Mouse (Mus musculus): ENCODE measurements around the gene Rbms3. TPM values are rescaled to one million over a fixed set of nuclear protein-coding genes. Genes with fewer than 3 reads are reported as not detected.

The Rbms3 gene
- total RNA-seq, 2 experiments from 2014 or later: not detected

DNA sequence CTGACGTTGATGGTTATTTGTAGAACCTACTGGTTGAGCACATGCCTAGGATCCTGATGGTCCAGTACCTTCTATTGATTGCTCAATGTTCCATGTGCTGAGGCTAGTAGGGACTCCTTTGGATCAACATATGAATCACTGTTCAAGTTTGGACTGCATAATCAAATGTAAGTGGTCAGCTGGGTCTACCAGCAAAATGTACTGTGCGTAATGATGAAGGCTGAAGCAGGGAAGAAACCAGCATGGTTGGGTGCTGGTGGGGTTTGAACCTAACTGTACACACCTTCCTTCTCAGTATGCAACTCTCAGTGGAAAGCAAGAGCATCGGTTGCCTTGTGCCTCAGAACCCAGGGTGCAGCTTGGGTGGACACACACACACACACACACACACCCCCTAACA, 767.4 kb downstream of the Rbms3 start:
- ATAC-seq (replicated peaks; ENCODE audit: poor library complexity): no peak

DNA sequence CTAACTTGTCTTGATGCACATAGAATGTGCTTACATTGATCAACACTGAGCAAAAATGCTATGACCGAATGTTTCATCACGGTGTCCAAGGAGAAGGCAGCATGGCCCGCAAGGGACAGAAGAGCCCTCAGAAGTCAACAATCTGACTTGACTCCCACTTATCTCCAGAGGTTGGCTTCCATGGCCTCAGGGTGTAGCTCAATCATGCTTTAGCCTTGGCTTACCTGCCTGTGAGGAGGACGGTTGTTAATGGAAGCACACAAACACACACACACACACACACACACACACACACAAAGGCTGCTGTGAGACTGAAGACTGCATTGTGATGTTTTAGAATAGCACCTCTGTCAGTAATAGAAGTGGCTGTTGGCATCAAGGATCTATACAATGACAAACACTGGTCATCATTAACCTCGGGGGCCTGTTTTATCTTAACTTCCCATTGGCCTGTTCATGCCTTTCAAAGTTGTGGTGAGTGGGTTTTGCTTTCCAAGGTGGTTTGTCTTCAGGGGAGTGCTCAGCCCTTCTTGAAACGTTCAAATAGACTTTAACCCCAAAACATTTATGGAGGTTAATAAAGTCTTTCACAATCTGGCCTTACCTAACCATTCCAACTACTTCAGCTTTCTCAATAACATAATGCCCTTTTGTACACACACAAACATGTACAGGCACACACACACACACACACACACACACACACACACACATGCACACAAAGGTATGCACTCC, 771.7 kb downstream of the Rbms3 start:
- ATAC-seq (replicated peaks; ENCODE audit: poor library complexity): no peak

DNA sequence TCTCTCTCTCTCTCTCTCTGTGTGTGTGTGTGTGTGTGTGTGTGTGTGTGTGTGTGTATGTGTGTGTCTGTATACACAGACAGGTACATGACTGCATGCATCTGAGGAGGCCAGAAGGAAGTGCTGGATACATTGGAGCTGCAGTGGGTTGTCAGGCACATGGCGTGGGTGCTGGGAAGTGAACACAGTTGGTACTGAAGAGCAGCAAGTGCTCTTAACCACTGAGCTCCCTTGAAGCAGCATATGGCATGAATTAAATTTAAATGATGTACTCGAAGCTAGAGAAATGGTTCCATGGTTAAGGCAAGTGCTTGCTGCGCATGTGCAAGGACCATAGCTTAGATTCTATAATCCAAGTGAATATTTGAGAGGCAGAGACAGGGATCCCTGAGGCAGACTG, 772.6 kb downstream of the Rbms3 start:
- no peak for ATAC-seq (replicated peaks; ENCODE audit: poor library complexity)

DNA sequence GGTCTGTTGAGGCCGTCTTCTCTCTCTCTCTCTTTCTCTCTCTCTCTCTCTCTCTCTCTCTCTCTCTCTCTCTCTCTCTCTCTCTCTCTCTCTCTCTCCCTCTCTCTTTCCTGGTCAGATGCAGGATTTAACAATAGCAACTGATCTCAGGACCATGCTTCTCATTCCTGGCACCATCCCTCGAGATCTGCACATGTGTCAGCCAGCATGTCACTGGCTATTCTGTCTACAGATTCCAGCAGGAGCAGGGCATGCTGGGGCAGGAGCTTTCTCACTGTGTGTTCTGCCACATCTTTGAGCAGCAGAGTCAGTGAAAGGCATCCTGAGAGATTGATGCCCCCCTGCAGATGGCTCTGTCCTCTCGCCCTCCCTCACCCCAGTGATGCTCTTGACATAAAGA, 774.0 kb downstream of the Rbms3 start:
- ATAC-seq (replicated peaks; ENCODE audit: poor library complexity): no peak

DNA sequence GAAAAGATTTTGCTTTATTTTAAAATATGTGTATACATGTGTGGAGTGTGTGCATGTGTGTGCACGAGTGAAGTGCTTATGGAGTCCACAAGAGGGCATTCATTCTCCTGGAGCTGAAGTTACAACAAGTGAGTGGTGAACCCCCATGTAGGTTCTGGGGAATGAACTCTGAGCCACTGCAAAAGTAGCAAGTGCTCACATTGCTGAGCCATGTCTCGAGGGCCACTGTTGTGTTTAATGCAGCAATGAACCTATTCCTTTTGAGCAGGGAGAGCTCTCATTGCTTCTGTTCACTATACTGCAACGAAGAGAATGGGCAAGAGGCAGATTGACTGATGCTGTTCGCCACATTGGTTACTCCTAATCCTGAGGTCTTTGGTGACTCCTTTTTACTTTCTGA, 780.8 kb downstream of the Rbms3 start:
- ATAC-seq (replicated peaks; ENCODE audit: poor library complexity): no peak

DNA sequence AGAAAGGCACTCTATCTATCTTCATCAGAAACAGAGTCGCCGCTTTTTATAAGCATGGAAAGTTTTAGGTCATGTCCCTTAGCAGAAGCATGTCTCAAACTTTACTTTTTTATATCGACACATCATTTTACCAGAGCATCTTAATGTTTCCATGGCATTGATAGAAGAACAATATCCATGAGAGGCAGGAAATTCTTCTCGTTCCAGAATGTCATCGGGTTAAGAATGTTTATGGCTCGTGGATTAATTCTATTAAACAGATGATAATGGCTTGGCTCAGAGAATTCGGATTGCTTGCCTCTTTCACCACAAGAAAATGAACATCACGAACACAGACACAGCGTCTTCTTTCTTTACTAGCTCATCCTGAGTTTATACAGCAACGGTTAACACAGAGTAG, 781.5 kb downstream of the Rbms3 start:
- ATAC-seq (replicated peaks; ENCODE audit: poor library complexity): no peak

DNA sequence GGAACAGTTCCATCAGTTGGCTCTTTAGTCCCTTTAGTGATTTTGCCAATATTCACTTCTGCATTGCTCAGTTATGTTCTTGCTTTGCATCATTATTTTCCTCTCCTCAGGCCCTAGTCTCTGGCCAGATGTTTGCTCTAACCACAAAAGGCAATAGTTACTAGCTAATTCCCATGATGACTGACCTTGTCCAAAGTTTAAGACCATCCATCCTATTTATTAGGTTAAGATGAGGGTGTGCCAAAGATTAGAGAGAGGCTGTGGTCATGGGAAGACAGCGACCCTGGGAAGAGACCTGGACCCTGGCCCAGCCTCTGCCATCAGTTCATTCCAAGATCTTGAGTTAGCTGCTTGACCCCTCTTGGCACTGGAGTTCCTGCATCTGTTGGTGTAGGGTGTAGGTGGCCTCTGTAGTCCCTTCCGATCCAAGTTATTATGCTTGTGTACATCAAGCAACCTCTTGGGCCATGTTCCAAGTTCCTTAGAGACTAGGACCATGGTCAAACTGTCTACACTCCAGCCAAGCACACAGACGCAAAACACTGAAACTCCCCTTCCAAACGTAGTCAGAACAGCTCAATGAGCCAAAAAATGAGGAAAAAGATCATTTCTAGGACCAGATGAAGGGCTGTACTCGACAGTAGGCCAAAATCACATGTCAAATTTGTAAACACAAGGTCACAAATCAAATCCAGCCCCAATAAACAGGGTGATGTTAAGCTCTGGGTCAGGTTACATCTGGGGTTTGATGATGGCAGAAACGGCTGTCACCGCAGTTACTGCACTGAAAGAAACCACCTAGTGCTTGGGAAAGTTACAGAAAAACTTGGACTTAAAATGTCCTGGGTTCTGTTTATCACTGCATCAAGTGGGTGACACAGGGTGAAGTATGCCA, 782.2 kb downstream of the Rbms3 start:
- ATAC-seq (replicated peaks; ENCODE audit: poor library complexity): no peak

DNA sequence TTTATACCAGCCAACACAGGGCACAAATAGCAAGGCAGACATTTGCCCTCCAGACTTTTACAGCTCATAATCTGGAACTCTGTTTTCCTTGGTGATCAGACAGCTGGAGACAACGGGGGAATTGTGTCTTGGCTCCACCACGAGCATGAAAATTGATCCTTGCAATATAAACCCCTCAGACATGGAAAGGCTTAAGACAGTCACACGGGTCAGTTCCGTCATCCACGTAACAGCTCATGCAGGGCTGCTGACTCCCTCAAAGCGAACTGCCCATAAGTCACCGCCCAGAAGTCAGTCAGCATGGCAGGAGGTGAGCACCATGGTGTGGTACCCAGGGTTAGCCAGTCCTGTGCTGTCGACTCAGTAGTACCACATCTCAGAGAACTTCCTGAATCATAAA, 794.8 kb downstream of the Rbms3 start:
- no peak for ATAC-seq (replicated peaks; ENCODE audit: poor library complexity)

DNA sequence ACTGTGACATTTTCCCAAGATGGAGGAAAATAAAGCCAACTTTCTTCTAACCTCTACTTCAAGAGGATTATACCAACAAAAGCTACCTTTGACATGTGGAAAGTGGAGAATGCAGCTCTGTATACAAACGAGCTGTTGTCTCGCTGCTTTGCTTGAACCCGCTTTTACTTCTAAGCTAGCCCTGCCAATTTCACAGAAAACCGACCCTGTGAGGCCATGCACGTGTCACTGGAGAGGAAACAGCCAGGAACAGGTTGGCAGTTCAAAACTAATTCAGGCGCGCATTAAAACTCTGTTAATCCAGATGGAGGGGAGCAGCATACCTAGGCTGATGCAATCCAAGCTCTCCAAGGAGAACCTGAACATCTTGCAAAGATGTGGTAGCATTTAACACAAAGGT, 796.0 kb downstream of the Rbms3 start:
- ATAC-seq (replicated peaks; ENCODE audit: poor library complexity): no peak

DNA sequence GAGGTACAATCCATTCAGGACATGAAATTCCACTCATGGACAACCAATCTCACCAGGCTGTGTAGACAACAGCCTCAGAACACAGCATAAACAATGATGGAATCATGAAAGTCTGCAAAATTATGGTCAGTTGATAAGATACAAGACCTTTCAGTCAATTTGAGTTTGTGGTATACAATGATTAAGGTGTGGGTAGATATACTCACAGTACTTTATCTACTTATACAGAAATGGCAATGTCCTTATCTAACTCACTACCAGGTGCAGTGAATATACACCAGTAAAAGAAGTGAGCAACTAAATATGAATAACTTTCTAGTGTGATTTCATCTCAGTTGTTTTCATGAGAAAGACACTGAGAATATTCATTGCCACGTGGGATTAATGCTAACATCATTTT, 796.9 kb downstream of the Rbms3 start:
- no peak for ATAC-seq (replicated peaks; ENCODE audit: poor library complexity)

DNA sequence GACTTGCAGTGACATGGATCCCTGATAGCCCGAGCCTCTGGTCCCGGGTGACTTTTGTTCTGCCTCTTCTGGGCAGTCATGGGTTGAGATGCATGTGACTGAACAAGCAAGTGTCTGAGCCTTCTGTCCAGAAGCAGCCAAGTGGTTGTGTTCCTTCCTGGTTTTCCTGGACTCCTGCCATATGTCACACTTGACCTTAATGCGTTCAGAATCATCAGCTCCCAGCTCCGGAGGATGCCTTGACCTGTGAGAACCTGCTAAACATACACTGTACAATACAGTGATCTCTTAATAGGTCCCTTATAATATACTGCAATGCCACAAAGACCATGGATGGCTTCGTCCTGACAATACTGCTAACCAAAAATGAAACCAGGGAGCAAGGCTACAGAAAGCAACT, 798.3 kb downstream of the Rbms3 start:
- ATAC-seq (replicated peaks; ENCODE audit: poor library complexity): no peak

DNA sequence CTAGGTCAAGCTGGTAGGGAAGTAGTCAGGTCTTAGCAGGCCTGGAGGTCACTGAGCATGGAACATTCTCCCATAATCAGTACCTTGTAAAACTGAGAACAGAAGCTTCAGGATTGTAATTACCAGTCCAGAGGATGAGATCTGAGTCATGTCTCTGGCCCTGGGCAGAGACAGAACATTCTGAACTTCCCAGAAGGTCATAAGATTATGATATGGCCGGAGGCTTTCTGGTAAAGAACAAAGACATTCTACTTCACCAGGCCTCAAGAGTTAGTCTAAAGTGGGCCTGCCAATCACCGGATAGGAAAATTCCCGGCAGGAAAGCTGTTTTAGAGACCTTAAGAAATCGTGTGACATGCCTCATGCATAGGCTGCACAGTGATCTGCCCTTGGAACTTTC, 799.8 kb downstream of the Rbms3 start:
- no peak for ATAC-seq (replicated peaks; ENCODE audit: poor library complexity)

DNA sequence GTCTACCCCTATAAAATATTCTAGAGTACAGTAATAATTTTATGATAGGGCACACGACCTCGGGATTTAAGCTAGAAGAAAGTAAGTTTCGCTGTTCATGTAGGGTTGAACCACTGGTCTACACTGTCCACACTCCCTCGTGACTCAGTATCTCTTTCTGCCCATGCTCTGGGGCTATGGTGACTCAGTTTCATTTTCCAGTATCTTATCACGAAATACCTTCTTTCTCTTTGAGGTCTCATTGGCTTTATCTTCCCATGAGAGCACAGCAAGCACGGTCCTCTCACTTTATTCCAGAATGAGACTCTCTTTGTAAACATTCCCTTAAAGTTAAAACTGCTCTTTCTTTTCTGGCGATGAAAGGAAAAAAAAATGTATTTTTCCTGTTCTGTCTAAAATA, 808.1 kb downstream of the Rbms3 start:
- ATAC-seq (replicated peaks; ENCODE audit: poor library complexity): no peak

DNA sequence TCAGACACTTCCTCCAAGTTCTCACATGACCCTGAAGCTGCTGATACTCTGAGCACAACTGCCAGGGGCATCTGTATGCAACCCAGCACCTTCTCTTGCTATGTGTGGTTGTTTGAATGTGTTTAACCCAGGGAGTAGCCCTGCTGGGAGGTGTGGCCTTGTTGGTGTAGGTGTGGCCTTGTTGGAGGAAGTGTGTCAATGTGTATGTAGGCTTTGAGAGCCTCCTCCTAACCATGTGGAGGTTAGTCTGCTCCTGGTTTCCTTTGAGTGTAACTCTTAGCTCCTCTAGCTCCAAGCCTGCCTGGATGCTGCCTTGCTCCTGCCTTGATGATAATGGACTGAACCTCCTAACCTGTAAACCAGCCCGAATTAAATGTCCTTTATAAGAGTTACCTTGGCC, 812.5 kb downstream of the Rbms3 start:
- no peak for ATAC-seq (replicated peaks; ENCODE audit: poor library complexity)

DNA sequence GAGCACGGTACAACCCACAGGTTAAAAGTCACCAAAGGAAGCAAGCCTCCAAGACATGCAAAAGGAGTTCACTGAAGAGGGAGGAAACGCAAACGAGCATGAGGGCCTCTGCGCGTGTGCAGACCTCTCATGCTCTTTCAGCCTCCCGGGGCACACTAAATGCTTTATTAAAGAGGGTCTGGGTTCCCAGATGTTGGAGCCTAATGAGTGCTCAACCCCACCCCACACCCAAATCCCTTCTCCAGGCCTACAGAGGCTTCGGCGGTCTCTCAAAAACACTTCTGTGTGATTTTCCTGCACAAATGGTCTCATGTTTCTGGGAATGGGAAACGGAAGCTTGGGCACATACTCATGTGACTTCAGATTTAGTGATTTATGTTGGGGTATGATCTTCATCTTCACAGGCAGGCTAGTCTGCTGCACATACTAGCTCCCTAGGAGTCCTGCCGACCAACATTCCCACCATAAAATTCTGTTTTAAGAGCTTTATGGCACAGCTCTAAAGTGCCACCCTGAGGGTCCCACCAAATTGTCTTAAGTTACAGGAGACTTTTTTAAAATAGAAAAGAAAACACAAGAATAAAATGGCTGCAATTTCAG, 815.1 kb downstream of the Rbms3 start:
- no peak for ATAC-seq (replicated peaks; ENCODE audit: poor library complexity)

DNA sequence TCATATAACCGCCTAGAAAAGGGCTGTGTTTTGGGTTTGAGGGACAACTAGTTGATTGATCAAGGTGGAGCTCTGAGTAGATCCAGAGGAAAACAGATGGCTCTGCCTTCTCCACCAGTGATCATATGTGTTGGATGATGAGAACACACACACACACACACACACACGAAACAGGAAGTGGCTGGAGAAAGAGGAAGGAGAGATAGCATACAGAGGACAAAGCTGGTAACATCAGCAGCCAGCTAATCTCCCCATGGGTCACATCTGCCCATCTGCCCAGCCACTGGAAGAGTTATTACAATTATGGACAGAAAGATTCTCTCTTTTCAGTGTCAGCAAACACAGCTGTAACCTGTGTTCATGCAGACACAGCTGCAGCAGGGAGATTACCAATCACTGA, 816.3 kb downstream of the Rbms3 start:
- ATAC-seq (replicated peaks; ENCODE audit: poor library complexity): peak; percentile 85

DNA sequence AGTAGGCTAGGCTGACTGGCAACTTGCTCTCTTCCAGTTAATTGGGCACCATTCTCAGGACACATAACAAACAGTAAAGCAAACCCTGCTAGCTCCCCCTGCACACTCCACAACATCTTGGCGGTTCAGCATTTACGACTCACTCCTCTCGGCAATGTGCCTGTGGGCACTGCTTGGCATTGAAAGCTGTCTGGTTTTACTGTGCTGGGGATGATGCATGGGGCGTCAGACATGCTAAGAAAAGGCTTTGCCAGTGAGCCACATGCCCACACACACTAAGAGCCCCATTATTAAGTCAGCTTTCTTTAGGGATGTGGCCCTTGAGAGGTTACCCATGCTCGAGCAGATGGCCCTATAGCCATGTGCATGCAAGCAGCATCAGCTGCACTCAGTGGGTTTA, 820.5 kb downstream of the Rbms3 start:
- no peak for ATAC-seq (replicated peaks; ENCODE audit: poor library complexity)

DNA sequence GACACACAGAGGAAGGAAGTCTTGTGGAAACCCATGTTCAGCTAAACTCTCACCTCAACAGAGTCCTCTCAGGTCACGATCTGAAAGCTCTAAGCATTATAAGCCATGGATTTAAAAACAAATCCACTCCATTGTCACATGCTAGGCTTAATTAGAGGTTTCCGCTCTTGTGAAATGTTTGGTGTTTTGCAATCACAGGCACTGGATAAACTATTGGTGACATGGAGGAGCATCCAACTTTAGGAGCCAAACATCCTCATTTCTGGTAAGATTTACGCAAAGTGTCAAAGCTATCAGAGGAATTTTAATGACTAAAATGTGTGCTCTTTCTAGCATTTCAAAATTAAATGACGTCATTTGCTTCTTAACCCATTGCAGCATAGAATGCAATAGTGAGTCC, 821.3 kb downstream of the Rbms3 start:
- ATAC-seq (replicated peaks; ENCODE audit: poor library complexity): peak; percentile 70

DNA sequence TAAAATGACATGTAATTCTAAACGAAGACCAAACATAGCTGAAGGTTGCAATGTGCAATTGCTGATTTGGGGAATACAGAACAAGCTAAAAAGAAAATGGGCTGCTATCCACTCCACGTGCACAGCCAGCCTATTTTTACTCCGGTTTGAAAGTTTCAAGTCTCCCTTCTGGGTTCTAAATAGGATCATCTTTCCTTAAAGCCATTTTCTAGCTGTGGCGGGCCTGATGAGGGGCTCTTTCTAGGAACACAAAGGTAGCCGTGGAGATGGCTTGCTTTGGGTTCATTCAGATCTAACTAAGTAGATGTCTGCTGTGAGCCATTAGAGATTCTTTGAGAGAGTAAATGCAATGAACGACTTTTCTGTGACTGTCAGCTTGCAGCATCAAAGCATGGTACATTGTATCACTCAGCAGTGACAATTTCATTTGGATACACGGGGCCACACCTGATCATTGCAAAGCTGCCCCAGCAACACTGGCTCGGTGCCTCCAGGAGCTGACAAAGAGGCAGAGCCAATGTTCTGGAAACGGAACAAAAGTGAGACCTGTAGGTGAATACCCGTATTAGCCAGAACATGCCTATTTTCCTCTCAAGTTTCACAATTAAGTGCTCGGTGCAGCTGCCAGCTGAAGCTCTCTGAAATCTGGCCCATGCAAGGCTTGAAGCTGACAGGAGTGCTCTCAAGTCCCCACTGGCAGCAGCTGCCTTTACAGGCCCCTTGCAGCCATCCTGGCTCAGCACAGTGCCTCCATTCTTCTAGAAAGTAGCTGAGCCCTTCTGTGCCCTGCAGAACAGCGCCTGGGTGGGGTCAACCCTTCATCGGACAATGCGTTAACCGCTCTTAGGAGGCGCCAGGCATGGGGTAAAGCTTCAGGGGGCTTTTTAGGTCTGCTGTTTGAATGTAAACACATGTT, 822.3 kb downstream of the Rbms3 start:
- no peak for ATAC-seq (replicated peaks; ENCODE audit: poor library complexity)

DNA sequence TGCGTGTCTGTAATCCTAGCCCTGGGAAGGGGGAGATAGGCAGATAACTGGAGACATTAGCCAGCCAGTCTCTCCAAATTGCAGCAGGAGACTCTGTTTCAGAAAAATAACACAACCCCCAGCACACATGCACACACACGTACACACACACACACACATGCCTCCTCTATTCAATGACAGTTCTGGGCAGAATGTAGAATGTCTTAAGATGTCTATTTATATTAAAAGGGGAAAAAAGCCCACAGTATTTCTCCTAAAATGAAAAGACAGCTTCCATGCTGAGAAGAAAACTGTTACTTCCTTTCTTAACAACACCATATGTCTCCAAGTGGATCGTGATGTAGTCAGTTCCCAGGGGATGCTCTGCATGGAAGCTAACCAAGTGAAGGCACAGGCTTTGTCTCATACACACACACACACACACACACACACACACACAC, 826.4 kb downstream of the Rbms3 start:
- ATAC-seq (replicated peaks; ENCODE audit: poor library complexity): no peak

DNA sequence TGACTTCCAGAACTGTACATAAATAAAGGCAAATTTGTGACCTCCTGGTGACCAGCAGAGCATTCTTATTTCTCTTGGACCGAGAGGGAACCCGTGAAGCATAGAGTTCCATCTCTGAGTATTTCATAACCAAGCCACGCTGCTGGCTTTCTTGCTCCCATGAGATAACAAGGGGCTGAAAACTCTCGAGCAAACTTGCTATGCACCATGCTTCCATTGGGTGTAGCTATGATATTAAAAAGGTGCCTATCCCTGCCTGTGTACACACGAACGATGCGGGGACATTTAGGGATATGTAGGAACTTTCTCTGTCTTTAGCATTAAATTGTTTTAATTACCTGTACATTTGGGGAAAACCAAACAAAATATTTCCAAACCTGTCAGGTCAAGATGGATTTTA, 827.1 kb downstream of the Rbms3 start:
- no peak for ATAC-seq (replicated peaks; ENCODE audit: poor library complexity)
